Mouse (Mus musculus) MEL (cell line): ENCODE measurements at regions not wholly inside any gene's neighbourhood (a gene's known extent, or its start where the extent isn't known, plus 50 kb on each side); places are given as distances from the start of the nearest gene placed in this dataset.

Experiments
- DNase-seq: peaks from one replicate; pipeline ENCODE4 v3.0.0; 2011; ENCODE audit warnings: low read depth, low spot score
- H3K27ac ChIP-seq: 2 replicates; pipeline ENCODE4 v1.5.1; 2012; ENCODE audit warnings: low read depth, mild to moderate bottlenecking, control low read depth, low read length, moderate library complexity; ENCODE audit not compliant: control insufficient read depth
- H3K27me3 ChIP-seq, 2 experiments: fragments of 150-350 bp in 1 of 2; sonication (generic) in 1 of 2; 2 replicates each; pipeline ENCODE4 v1.6.1; 2012; ENCODE audit warnings: low read length in 2 of 2, mild to moderate bottlenecking in 2 of 2, improper control_type of control experiment in 1 of 2, moderate library complexity in 1 of 2; ENCODE audit not compliant: insufficient read depth in 2 of 2, control insufficient read depth in 1 of 2
- H3K36me3 ChIP-seq, 2 experiments: 2 replicates each; pipeline ENCODE4 v1.6.1; 2012 to 2014; ENCODE audit warnings: low read length in 2 of 2, improper control_type of control experiment in 1 of 2, inconsistent platforms in 1 of 2, mild to moderate bottlenecking in 1 of 2; ENCODE audit not compliant: insufficient read depth in 2 of 2, control insufficient read depth in 1 of 2
- H3K4me1 ChIP-seq, 2 experiments: fragments of 150-350 bp in 1 of 2; sonication (generic) in 1 of 2; 2 replicates each; pipeline ENCODE4 v1.6.1; 2012; ENCODE audit warnings: low read length in 2 of 2, improper control_type of control experiment in 1 of 2, mild to moderate bottlenecking in 1 of 2; ENCODE audit not compliant: insufficient read depth in 2 of 2, control insufficient read depth in 1 of 2
- H3K4me3 ChIP-seq, 2 experiments: fragments of 150-350 bp in 1 of 2; sonication (generic) in 1 of 2; 2 replicates each; pipeline ENCODE4 v1.5.1; 2012; ENCODE audit warnings: low read depth in 2 of 2, low read length in 2 of 2, mild to moderate bottlenecking in 2 of 2, moderate library complexity in 2 of 2, control low read depth in 1 of 2, improper control_type of control experiment in 1 of 2; ENCODE audit not compliant: control insufficient read depth in 1 of 2, insufficient read depth in 1 of 2
- H3K79me2 ChIP-seq: 2 replicates; pipeline ENCODE4 v1.6.1; 2012; ENCODE audit warnings: mild to moderate bottlenecking, low read length, moderate library complexity; ENCODE audit not compliant: control insufficient read depth, poor library complexity, insufficient read depth
- H3K9ac ChIP-seq: 2 replicates; pipeline ENCODE4 v1.6.1; 2012; ENCODE audit warnings: low read depth, mild to moderate bottlenecking, control low read depth, low read length, moderate library complexity; ENCODE audit not compliant: control insufficient read depth, poor library complexity, severe bottlenecking
- H3K9me3 ChIP-seq: fragments of 150-350 bp; sonication (generic); replicated peaks from 2 replicates; pipeline ENCODE4 v1.6.1; 2012; ENCODE audit warnings: mild to moderate bottlenecking, low read length, improper control_type of control experiment, moderate library complexity; ENCODE audit not compliant: insufficient read depth
- CTCF ChIP-seq, 3 experiments: IDR thresholded peaks in 2 of 3; conservative IDR thresholded peaks in 1 of 3; 2 replicates each; pipeline ENCODE4 v1.5.1; 2011 to 2012; ENCODE audit warnings: low read length in 3 of 3, low read depth in 2 of 3, mild to moderate bottlenecking in 2 of 3, improper control_type of control experiment in 1 of 3, inconsistent platforms in 1 of 3, mixed read lengths in 1 of 3, moderate library complexity in 1 of 3; ENCODE audit not compliant: control insufficient read depth in 1 of 3, insufficient read depth in 1 of 3, poor library complexity in 1 of 3, severe bottlenecking in 1 of 3
- ETS1 ChIP-seq: IDR thresholded peaks from 2 replicates; pipeline ENCODE4 v1.6.1; 2012; ENCODE audit warnings: low read depth, mild to moderate bottlenecking, inconsistent platforms, low read length, improper control_type of control experiment, moderate library complexity
- MAFK ChIP-seq: IDR thresholded peaks from 2 replicates; pipeline ENCODE4 v1.6.1; 2011; ENCODE audit warnings: low read depth, mild to moderate bottlenecking, low read length, improper control_type of control experiment, borderline replicate concordance
- MAX ChIP-seq: IDR thresholded peaks from 2 replicates; pipeline ENCODE4 v1.6.1; 2011; ENCODE audit warnings: low read length, improper control_type of control experiment
- MYB ChIP-seq: IDR thresholded peaks from 2 replicates; pipeline ENCODE4 v1.6.1; 2011; ENCODE audit warnings: mild to moderate bottlenecking, low read depth, low read length, improper control_type of control experiment
- MYC ChIP-seq: IDR thresholded peaks from 2 replicates; pipeline ENCODE4 v1.6.1; 2011; ENCODE audit warnings: low read depth, mild to moderate bottlenecking, low read length, improper control_type of control experiment, moderate library complexity
- POLR2AphosphoS2 ChIP-seq: IDR thresholded peaks from 2 replicates; pipeline ENCODE4 v1.6.1; 2011; ENCODE audit warnings: low read length, improper control_type of control experiment
- POLR2AphosphoS5 ChIP-seq: IDR thresholded peaks from 2 replicates; pipeline ENCODE4 v1.6.1; 2012; ENCODE audit warnings: low read depth, borderline replicate concordance, mild to moderate bottlenecking, inconsistent platforms, low read length, moderate library complexity, mixed read lengths
- RCOR1 ChIP-seq: IDR thresholded peaks from 2 replicates; pipeline ENCODE4 v1.6.1; 2012; ENCODE audit warnings: low read depth, mild to moderate bottlenecking, inconsistent platforms, low read length, improper control_type of control experiment
- SIN3A ChIP-seq: IDR thresholded peaks from 2 replicates; pipeline ENCODE4 v1.6.1; 2012; ENCODE audit warnings: low read length, improper control_type of control experiment, inconsistent platforms
- TAL1 ChIP-seq: IDR thresholded peaks from 2 replicates; pipeline ENCODE4 v1.6.1; 2012; ENCODE audit warnings: mild to moderate bottlenecking, inconsistent platforms, low read length, moderate library complexity, mixed read lengths
- UBTF ChIP-seq: IDR thresholded peaks from 2 replicates; pipeline ENCODE4 v1.6.1; 2012; ENCODE audit warnings: low read depth, mild to moderate bottlenecking, inconsistent platforms, low read length, improper control_type of control experiment, moderate library complexity, borderline replicate concordance; ENCODE audit not compliant: insufficient read depth
- ZKSCAN1 ChIP-seq: IDR thresholded peaks from 2 replicates; pipeline ENCODE4 v1.6.1; 2012; ENCODE audit warnings: low read depth, mild to moderate bottlenecking, inconsistent platforms, low read length, improper control_type of control experiment, moderate library complexity
- ZNF384 ChIP-seq: IDR thresholded peaks from 2 replicates; pipeline ENCODE4 v1.6.1; 2012; ENCODE audit warnings: low read depth, mild to moderate bottlenecking, inconsistent platforms, low read length, improper control_type of control experiment

DNA sequence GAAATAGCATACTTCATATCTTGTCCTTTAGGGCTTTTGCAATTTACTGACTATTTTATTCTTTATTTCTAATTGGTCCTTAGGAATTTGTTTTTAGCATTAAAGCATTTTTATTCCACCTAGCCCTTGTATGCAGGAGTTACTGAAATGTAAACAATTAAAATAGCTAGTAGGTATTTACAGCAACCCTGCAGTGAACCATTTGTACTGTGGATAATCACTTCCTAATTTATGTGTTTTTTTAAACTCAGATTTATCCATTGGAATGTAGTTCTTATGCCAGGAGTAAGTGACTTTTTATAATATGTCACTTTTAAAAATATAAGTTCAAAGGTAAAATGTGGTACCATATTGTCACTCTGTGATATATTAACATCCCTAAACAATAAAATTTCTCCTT, 350.5 kb upstream of the Alcam start:
- no peak overlapping the region for H3K4me3 ChIP-seq
- TF ChIP-seq MYB, result no peak
- TF ChIP-seq ZNF384, result no peak
- no peak for TF ChIP-seq POLR2AphosphoS2
- TF ChIP-seq SIN3A, result no peak
- TF ChIP-seq RCOR1, result no peak
- TF ChIP-seq MAFK, result no peak
- H3K9me3 ChIP-seq, result no peaks in the 10 kb centered on the region
- H3K27ac ChIP-seq, result no peak overlapping the region
- no peaks in the 10 kb centered on the region for H3K4me1 ChIP-seq
- no peak for DNase-seq
- no peak overlapping the region for H3K9ac ChIP-seq
- H3K27me3 ChIP-seq, result no peaks in the 10 kb centered on the region
- no peaks in the 10 kb centered on the region for H3K79me2 ChIP-seq
- H3K36me3 ChIP-seq, result no peaks in the 10 kb centered on the region

DNA sequence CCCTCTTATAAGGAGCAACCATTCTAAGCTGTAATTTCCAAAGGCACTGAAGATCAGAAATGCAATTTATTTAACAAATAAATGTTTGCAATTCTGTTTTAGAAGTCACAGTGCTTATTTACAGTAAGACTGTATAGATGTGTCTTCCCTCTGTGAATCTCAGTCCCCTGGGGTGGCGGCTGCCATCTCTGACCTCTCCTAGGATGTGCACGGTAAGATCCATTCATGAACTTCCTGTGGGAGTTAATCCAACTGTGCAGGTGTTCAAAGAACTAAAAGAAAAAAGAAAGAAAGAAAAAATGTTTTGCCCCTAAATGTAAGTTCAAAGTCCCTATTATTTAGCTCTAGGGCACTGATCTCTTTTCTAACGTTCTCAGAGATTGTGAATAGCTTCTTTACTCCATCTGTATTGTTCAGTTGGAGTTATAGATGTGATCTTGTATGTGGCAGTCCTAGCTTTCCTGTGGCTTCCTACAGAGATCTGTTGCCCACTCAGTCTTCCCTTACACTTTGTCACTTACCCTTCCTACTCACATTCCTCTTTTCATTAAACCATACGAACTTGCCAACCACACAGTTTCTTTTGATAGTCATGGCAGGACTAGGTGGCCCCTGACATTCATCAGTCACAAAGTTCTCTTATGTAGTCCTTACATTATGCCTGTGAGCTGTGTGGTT, 346.0 kb upstream of the Alcam start:
- Histone ChIP-seq H3K36me3 (no peaks in the 10 kb centered on the region), H3K9ac (no peak overlapping the region), H3K4me3 (no peak overlapping the region), H3K27me3 (no peaks in the 10 kb centered on the region), H3K27ac (no peak overlapping the region), H3K4me1 (no peaks in the 10 kb centered on the region), H3K79me2 (no peaks in the 10 kb centered on the region), H3K9me3 (no peaks in the 10 kb centered on the region)
- no peak for DNase-seq
- TF ChIP-seq ETS1 (no peak), RCOR1 (no peak), MYC (no peak), MAFK (no peak), ZKSCAN1 (no peak), UBTF (no peak), CTCF (IDR thresholded peaks at IDR 0.05 in 2 of 3, conservative IDR thresholded peaks at IDR 0.05 in 1 of 3; ENCODE audit: control insufficient read depth in 1 of 3, insufficient read depth in 1 of 3, low read depth in 2 of 3, low read length in 3 of 3, poor library complexity in 1 of 3, severe bottlenecking in 1 of 3) (no peak), MAX (no peak), TAL1 (no peak), POLR2AphosphoS5 (no peak)

DNA sequence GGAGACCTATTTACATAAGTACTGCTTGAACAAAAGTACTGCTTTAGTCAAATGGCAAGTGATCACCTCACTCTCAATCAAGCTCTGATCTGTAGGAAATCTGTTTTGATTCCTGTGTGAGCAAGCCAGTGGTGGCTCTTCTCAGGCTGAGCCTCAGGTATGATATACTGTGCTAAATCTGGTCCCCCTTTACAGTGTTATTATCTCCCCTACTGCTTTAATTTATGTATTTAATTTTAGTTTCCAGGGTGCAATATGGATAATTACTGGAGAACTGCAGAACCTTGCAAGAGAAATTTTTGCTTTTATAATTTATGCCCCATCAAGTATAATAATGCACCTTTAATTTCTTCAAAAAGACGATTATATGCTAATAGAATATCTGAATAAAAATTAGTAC, 341.3 kb upstream of the Alcam start:
- TF ChIP-seq RCOR1, result no peak
- Histone ChIP-seq H3K79me2 (no peaks in the 10 kb centered on the region), H3K4me3 (no peak overlapping the region), H3K27ac (no peak overlapping the region), H3K9me3 (no peaks in the 10 kb centered on the region), H3K4me1 (no peaks in the 10 kb centered on the region), H3K27me3 (no peaks in the 10 kb centered on the region), H3K36me3 (no peaks in the 10 kb centered on the region), H3K9ac (no peak overlapping the region)
- no peak for DNase-seq
